Mouse (Mus musculus) ES-Bruce4 (cell line): Measurements from ENCODE around the gene N4bp2l1. TPM values are rescaled to one million over a fixed set of nuclear protein-coding genes. Genes with fewer than 3 reads are reported as not detected.

Experiments used
- H3K27ac ChIP-seq: 2 replicates; pipeline ENCODE4 v1.5.1; 2012; ENCODE audit warnings: low read length, inconsistent platforms; ENCODE audit not compliant: insufficient read depth
- H3K27me3 ChIP-seq: 2 replicates; pipeline ENCODE4 v1.6.1; 2012; ENCODE audit warnings: mild to moderate bottlenecking, low read length, inconsistent platforms; ENCODE audit not compliant: control insufficient read depth, poor library complexity, insufficient read depth, severe bottlenecking
- H3K36me3 ChIP-seq: 2 replicates; pipeline ENCODE4 v1.6.1; 2012; ENCODE audit warnings: inconsistent platforms, mild to moderate bottlenecking, low read length, moderate library complexity; ENCODE audit not compliant: control insufficient read depth, poor library complexity, insufficient read depth, severe bottlenecking
- H3K4me1 ChIP-seq: one replicate; pipeline ENCODE4 v1.8.1; 2011; ENCODE audit warnings: low read length; ENCODE audit not compliant: control insufficient read depth, insufficient read depth
- H3K4me3 ChIP-seq: 2 replicates; pipeline ENCODE4 v1.5.1; 2011; ENCODE audit warnings: low read depth, mild to moderate bottlenecking, low read length
- H3K9ac ChIP-seq: 2 replicates; pipeline ENCODE4 v1.6.1; 2012; ENCODE audit warnings: low read depth, mild to moderate bottlenecking, inconsistent platforms; ENCODE audit not compliant: poor library complexity, severe bottlenecking
- H3K9me3 ChIP-seq: replicated peaks from 2 replicates; pipeline ENCODE4 v1.6.1; 2012; ENCODE audit warnings: mild to moderate bottlenecking, low read length, inconsistent platforms; ENCODE audit not compliant: control insufficient read depth, poor library complexity, insufficient read depth, severe bottlenecking
- CTCF ChIP-seq: IDR thresholded peaks from one replicate; pipeline ENCODE4 v1.8.1; 2011; ENCODE audit warnings: low read depth, low read length
- EP300 ChIP-seq: IDR thresholded peaks from 2 replicates; pipeline ENCODE4 v1.6.1; 2011; ENCODE audit warnings: low read depth, low read length; ENCODE audit not compliant: insufficient read depth
- POLR2A ChIP-seq: IDR thresholded peaks from one replicate; pipeline ENCODE4 v1.8.1; 2011; ENCODE audit warnings: low read length; ENCODE audit not compliant: insufficient read depth
- polyA plus RNA-seq: library from polyadenylated mRNA; stranded (reverse); fragments of >200 nt; gene quantifications from 2 replicates; pipeline ENCODE4 v1.2.4, GENCODE M21; 2011; ENCODE audit warnings: low read depth; ENCODE audit not compliant: missing spikeins, insufficient read depth, insufficient read length

N4bp2l1 gene
- polyA plus RNA-seq, 1 experiment: 8.2 TPM

DNA sequence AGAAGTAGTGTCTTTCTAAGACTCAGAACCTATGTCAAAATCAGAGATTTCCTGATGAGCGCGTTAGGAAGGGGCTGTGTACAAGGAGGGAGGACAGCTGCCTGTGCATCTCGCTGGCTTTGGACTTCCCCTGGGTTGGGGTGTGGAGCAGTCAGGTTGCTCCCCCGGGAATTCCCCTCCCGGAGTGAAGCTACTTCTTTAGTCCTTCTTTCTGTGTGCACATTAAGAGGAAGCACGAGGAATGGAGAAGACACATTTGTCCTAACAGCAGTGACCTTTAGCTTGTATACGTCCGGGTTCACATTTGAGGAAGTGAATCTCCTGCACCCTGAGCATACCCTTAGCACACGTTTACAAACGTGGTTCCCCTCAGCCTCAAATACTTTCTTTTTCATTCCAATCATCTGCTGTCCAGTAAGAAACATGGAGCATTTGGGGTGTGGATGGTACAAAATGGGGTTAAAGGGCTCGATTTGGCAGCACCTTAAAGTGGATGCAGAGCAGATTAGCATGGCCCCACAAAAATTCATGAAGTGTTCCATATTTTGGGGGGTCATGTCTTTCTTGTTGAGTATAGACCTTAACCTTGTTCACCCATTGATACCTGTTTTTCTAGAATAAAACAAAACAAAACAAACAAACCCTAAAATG is 1.5 kb downstream of the N4bp2l1 start:
- no peak overlapping the region for H3K4me3 ChIP-seq
- H3K27me3 ChIP-seq: no peaks in the 10 kb centered on the region
- H3K9ac ChIP-seq: no peak overlapping the region
- no peaks in the 10 kb centered on the region for H3K36me3 ChIP-seq
- TF ChIP-seq CTCF (no peak), EP300 (no peak), POLR2A (no peak)
- no peaks in the 10 kb centered on the region for H3K9me3 ChIP-seq
- H3K27ac ChIP-seq: no peak overlapping the region
- H3K4me1 ChIP-seq: peaks cover 2% of the 10 kb centered on the region

DNA sequence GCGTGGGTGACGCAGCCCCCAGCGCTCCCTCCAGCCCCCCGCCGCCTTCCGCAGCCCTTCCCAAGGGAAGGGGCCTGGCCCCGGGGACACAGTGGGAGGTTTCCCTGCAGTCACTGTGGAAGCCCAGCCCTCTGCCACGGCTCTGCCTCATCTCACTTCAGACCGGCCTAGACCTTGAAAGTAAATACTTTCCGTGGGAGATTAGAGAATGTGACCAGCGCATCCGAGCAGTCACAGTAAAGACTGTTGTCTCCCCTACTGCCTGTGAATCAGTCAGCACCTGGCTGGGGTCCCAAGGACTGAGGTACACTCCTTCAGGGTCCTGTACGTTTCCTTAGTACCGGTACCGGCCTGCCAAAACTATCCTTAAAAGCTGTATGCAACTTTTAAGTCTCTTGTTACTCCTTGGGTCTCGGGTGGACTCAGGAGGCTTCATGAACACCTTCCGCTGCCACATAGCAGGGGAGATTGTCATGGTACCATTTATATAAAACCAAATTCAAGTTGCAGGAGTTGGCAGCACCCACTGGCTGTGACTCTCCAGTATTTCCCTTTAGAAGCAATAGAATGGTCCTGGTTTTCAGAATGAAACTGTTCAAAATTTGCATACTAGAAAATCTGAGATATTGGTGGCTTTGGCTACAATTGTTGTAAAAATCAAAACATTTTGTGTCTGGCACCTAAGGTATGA is 2.2 kb downstream of the N4bp2l1 start:
- Histone ChIP-seq H3K9ac (peak overlapping the region; percentile 89), H3K9me3 (no peaks in the 10 kb centered on the region), H3K4me3 (peak overlapping the region; percentile 70), H3K27me3 (no peaks in the 10 kb centered on the region), H3K36me3 (no peaks in the 10 kb centered on the region), H3K27ac (no peak overlapping the region), H3K4me1 (peaks cover 2% of the 10 kb centered on the region)
- TF ChIP-seq POLR2A (no peak), EP300 (no peak), CTCF (no peak)

GRCm38 (mm10) chr5:150593756-150594648 is 3.0 kb downstream of the N4bp2l1 start:
- Histone ChIP-seq H3K4me1 (peaks cover 2% of the 10 kb centered on the region), H3K9me3 (no peaks in the 10 kb centered on the region), H3K36me3 (no peaks in the 10 kb centered on the region), H3K27ac (no peak overlapping the region), H3K27me3 (no peaks in the 10 kb centered on the region), H3K9ac (peak overlapping the region; percentile 89), H3K4me3 (peak overlapping the region; percentile 70)
- TF ChIP-seq POLR2A (no peak), EP300 (no peak), CTCF (no peak)

DNA sequence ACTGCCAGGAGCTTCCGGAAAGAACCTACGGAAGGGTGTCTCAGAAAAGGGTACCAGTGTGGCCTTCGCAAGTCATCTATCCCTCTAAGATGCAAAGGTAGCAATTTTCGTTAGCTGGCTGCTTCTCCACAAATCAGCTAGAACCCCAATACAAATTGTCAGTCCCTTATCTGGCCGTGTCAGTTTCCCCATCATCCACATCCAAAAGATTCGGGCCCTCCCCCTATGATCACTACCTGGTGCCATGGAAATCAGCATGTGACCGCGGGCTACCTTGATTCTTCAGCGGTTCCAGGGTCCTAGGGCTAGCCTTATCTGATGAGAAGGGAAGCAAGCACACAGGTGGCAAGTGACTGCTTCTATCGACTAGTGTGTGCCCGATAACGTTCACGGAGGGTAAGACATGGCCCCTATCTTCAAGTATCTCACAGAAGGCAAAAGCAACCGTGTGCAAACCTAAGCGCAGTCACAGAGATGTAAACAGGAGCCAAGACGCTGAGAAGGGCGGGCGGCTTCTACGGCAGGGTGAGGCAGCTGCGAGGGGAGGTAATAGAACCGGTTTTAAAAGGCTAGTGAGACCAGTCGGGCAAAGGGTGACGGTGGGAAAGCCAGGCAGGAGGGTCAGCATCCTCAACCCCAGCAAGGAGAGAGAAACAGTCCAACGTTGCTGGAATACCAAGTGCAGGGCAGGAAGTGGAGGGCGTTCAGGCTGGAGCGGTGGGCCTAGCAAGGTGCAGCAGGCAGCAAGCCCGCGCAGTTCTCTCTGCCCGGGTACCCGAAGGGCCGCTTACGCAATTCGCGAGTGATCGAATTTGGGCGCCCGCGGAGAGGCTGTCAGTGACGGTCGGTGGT is 3.9 kb downstream of the N4bp2l1 start:
- H3K27me3 ChIP-seq: no peaks in the 10 kb centered on the region
- peaks cover 2% of the 10 kb centered on the region for H3K4me1 ChIP-seq
- peak overlapping the region; percentile 89 for H3K9ac ChIP-seq
- no peaks in the 10 kb centered on the region for H3K9me3 ChIP-seq
- no peaks in the 10 kb centered on the region for H3K36me3 ChIP-seq
- H3K27ac ChIP-seq: no peak overlapping the region
- TF ChIP-seq EP300 (no peak), CTCF (no peak), POLR2A (no peak)
- peak overlapping the region; percentile 70 for H3K4me3 ChIP-seq

DNA sequence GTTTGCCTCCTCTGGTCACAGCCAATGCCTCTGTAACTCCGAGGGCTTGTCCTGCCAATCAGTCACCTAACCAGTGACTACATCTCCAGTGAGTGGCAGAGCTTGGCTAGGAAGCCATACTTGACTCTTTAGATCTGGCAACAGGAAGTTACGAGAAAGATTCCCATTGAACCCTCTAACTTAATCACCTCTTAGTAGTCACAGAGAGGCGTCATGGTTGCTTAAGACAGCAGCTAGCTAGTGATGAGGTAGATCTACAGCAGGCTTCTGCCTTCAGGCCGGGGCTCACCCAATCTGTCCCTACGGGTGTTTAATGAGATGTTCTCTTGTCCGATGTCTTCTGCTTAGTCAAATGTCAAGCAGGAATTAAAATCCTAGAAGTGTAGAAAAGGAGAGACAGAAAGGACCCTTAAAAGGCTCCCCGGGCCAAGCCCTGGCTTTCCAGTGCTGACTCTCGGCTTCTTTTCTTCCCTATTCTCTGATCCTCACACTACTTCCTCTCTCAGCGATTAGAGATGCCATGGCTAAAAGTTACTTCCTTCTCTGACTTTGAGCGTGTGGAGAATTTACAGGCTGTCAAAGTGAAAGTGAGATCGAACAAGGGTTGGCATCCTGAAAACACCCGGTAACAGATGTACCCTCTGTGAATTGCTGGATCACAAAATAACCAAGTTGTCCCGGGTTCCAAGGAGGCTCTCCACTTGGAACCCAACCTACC is 4.6 kb downstream of the N4bp2l1 start:
- H3K4me3 ChIP-seq: no peak overlapping the region
- TF ChIP-seq POLR2A (no peak), EP300 (no peak), CTCF (no peak)
- H3K9ac ChIP-seq: no peak overlapping the region

More for the DNA sequence above, 4.6 kb downstream of the N4bp2l1 start:
- Histone ChIP-seq H3K36me3 (no peaks in the 10 kb centered on the region), H3K4me1 (peaks cover 2% of the 10 kb centered on the region), H3K9me3 (no peaks in the 10 kb centered on the region), H3K27ac (no peak overlapping the region), H3K27me3 (no peaks in the 10 kb centered on the region)
